Mouse (Mus musculus): ENCODE measurements around the gene Phactr1. TPM values are rescaled to one million over a fixed set of nuclear protein-coding genes. Genes with fewer than 3 reads are reported as not detected.

Phactr1 gene
- polyA plus RNA-seq, 1 experiment from 2014 or later, result 6.8 TPM

DNA sequence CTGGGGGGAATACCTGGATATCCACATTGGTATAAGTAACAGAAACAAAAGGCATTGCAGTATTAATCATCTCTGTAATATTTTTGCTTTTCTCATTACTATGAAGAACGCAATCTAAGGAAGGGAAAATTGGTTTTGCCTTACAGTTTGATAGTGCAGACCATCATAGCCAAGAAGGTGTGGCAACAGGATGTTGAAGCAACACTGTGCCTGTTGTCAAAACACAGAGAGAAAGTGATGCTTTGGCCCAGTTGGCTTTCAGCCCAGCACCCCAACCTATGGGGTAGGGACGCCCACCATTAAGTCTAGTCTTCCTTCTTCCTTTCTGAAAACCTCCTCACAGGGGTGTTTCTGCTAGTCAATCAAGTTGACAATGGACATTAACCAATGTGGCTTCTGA, 294.1 kb downstream of the Phactr1 start:
- H3K9me3 ChIP-seq (ENCODE audit: control insufficient read depth), result no peaks in the 10 kb centered on the region
- WGBS, result 86% methylated on average over 2 of the region's 2 CpGs

DNA sequence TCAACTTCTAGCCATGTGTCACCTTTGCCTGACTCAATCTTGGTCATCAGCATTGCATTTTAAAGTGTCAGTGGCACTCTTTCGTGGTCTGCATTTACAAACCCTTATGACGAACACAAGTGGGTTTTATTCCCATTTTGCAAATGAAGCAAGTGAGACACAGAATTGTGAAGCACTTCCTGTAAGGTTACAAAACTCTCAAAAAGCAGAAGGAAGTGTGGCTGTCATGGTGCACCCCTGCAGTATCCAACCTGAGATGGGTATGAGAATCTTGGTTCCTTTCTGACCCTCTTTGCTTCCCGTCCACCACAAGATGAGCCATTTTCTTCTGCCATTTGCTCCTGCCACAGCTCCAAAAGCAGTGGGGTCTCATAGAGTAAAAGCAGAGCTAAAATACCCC, 295.7 kb downstream of the Phactr1 start:
- Histone ChIP-seq H3K36me3 (ENCODE audit: control insufficient read depth, insufficient read depth) (no peaks in the 10 kb centered on the region), H3K4me2 (replicated peaks; ENCODE audit: low read depth) (no peak overlapping the region), H3K27me3 (replicated peaks; ENCODE audit: control insufficient read depth, insufficient read depth, low read length) (no peaks in the 10 kb centered on the region), H3K27ac (ENCODE audit: low read depth, low read length) (no peak overlapping the region), H3K9ac (ENCODE audit: low read depth, low read length) (no peak overlapping the region), H3K9me3 (ENCODE audit: control insufficient read depth) (no peaks in the 10 kb centered on the region), H3K4me1 (replicated peaks; ENCODE audit: control insufficient read depth, insufficient read depth, low read length) (no peaks in the 10 kb centered on the region), H3K4me3 (ENCODE audit: low read depth, low read length) (no peak overlapping the region)
- TF ChIP-seq CTCF (IDR thresholded peaks at IDR 0.05; ENCODE audit: low read depth), result no peak
- WGBS, result 86% methylated on average over 3 of the region's 3 CpGs
- no peak for ATAC-seq

More for the DNA sequence above, 294.1 kb downstream of the Phactr1 start:
- no peaks in the 10 kb centered on the region for H3K27me3 ChIP-seq (replicated peaks; ENCODE audit: control insufficient read depth, insufficient read depth, low read length)
- no peak overlapping the region for H3K27ac ChIP-seq (ENCODE audit: low read depth, low read length)
- no peak for ATAC-seq
- H3K36me3 ChIP-seq (ENCODE audit: control insufficient read depth, insufficient read depth), result no peaks in the 10 kb centered on the region
- H3K4me3 ChIP-seq (ENCODE audit: low read depth, low read length), result no peak overlapping the region
- no peak for TF ChIP-seq CTCF (IDR thresholded peaks at IDR 0.05; ENCODE audit: low read depth)
- H3K4me2 ChIP-seq (replicated peaks; ENCODE audit: low read depth), result no peak overlapping the region
- no peaks in the 10 kb centered on the region for H3K4me1 ChIP-seq (replicated peaks; ENCODE audit: control insufficient read depth, insufficient read depth, low read length)
- no peak overlapping the region for H3K9ac ChIP-seq (ENCODE audit: low read depth, low read length)

DNA sequence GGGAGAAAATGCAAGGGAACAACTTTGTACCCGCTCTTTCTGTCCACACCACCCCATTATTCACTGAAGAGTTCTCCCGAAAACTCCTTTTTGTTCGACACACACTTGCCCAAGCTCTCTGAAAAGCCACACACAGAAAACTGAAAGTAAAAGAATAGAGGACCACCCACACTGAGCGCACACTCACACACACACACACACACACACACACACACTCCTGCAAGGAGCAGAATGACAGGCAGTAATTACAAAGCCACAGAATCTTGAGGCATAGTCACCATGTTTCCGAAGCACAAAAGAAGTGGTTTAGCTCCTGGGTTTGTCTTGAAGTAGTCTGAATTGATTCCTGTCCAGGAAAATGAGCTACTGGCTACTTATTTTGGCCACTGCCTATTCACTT, 296.5 kb downstream of the Phactr1 start:
- Histone ChIP-seq H3K27me3 (replicated peaks; ENCODE audit: control insufficient read depth, insufficient read depth, low read length) (no peaks in the 10 kb centered on the region), H3K9ac (ENCODE audit: low read depth, low read length) (no peak overlapping the region), H3K36me3 (ENCODE audit: control insufficient read depth, insufficient read depth) (no peaks in the 10 kb centered on the region), H3K9me3 (ENCODE audit: control insufficient read depth) (no peaks in the 10 kb centered on the region), H3K4me2 (replicated peaks; ENCODE audit: low read depth) (no peak overlapping the region), H3K4me1 (replicated peaks; ENCODE audit: control insufficient read depth, insufficient read depth, low read length) (no peaks in the 10 kb centered on the region), H3K4me3 (ENCODE audit: low read depth, low read length) (no peak overlapping the region), H3K27ac (ENCODE audit: low read depth, low read length) (no peak overlapping the region)
- no peak for ATAC-seq
- WGBS, result 82% methylated on average over 5 of the region's 5 CpGs
- no peak for TF ChIP-seq CTCF (IDR thresholded peaks at IDR 0.05; ENCODE audit: low read depth)

DNA sequence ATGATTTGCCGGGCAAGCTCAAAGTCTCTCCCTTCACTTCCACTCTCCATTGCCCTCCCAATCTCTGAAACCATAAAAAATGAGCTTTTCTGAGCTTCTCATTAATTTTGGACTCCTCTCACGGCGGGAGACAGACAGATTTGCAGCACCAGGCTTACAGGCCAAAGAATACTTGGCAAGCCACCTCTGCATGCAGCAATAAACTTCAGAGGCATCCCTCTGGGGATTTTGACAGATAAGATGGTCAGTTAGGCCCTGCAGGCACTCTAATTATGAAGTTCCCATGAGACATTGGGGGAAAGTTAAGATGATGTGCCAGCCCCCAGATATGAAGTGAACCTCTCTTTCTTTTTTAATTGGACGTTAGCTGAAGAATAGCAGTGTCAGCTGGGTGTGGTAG, 300.2 kb downstream of the Phactr1 start:
- Histone ChIP-seq H3K4me1 (replicated peaks; ENCODE audit: control insufficient read depth, insufficient read depth, low read length) (no peaks in the 10 kb centered on the region), H3K4me2 (replicated peaks; ENCODE audit: low read depth) (no peak overlapping the region), H3K27ac (ENCODE audit: low read depth, low read length) (no peak overlapping the region), H3K4me3 (ENCODE audit: low read depth, low read length) (no peak overlapping the region), H3K27me3 (replicated peaks; ENCODE audit: control insufficient read depth, insufficient read depth, low read length) (no peaks in the 10 kb centered on the region), H3K9me3 (ENCODE audit: control insufficient read depth) (no peaks in the 10 kb centered on the region), H3K36me3 (ENCODE audit: control insufficient read depth, insufficient read depth) (no peaks in the 10 kb centered on the region), H3K9ac (ENCODE audit: low read depth, low read length) (no peak overlapping the region)
- TF ChIP-seq CTCF (IDR thresholded peaks at IDR 0.05; ENCODE audit: low read depth), result no peak
- 67% methylated on average over 4 of the region's 4 CpGs for WGBS
- no peak for ATAC-seq

DNA sequence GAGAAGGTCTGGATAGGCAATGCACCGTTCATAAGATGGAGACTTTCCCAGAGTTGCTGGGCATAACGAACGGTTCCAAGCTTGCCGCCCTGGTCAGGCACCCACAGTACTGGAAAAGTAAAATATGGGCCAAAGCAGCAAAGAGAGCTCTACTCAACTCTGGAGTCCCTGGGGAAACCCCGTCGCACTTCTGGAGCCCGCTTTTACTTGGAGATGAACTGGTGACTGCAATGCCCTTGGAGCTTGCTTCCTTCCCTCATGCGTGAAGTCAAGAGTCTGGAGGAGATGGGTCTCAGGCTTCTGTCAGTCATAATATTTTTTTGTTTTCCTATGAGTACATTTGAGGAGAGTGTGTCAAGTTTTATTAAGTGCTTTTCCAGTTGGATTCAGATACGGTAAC, 302.2 kb downstream of the Phactr1 start:
- H3K4me3 ChIP-seq (ENCODE audit: low read depth, low read length), result no peak overlapping the region
- no peaks in the 10 kb centered on the region for H3K27me3 ChIP-seq (replicated peaks; ENCODE audit: control insufficient read depth, insufficient read depth, low read length)
- no peaks in the 10 kb centered on the region for H3K4me1 ChIP-seq (replicated peaks; ENCODE audit: control insufficient read depth, insufficient read depth, low read length)
- no peak for TF ChIP-seq CTCF (IDR thresholded peaks at IDR 0.05; ENCODE audit: low read depth)
- ATAC-seq, result no peak
- H3K9ac ChIP-seq (ENCODE audit: low read depth, low read length), result no peak overlapping the region
- H3K4me2 ChIP-seq (replicated peaks; ENCODE audit: low read depth), result no peak overlapping the region
- 91% methylated on average over 9 of the region's 9 CpGs for WGBS
- H3K36me3 ChIP-seq (ENCODE audit: control insufficient read depth, insufficient read depth), result no peaks in the 10 kb centered on the region
- H3K27ac ChIP-seq (ENCODE audit: low read depth, low read length), result no peak overlapping the region
- H3K9me3 ChIP-seq (ENCODE audit: control insufficient read depth), result no peaks in the 10 kb centered on the region

DNA sequence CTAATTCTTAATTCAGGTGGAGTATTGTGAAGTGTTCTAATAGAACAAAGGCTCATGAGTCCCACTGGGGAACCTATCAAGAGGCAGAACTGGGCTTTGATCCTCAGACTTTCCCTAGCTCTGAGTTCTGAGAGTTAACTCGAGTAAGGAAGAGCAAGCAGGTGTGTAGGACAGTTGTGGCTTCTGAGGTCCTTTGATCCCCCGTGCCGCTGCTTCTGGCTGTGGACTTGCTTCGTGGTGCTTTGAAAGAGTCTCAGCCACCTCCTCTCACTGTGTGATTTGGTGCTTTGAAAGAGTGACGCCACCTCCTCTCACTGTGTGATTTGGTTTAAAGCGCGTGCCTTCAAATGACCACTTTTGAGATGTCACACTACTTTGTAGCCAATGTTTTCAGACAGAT, 305.4 kb downstream of the Phactr1 start:
- no peak for TF ChIP-seq CTCF (IDR thresholded peaks at IDR 0.05; ENCODE audit: low read depth)
- 78% methylated on average over 7 of the region's 7 CpGs for WGBS
- no peak for ATAC-seq

DNA sequence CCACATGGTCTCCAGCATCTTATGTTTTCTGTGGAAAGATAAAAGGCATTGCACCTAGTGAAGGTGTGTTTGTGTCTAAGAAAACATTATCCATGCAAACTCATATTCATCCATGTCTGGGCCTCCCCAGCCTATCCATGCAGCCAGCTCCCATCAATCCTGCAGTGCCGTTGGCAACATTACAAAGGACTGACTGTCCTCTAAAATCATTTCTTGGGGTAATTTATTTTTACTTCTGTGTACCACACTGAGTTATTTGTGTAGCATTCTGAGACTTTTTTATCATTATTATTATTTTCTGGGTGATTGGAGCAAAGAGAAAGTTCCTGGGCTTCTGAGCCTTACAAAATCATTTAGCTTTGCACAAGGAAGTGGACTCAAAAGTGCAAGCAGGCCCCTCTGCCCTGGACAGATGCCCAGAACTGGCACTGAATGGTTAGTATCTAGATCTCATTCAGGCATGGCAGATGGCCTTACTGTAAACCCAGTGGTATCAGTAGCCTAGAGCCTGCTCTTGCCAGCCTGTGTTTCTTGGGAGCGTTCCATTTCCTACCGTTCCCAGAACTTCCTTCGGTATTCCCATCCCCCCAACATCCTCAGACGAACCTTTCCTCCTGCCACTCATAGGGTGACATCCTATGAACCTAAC, 307.6 kb downstream of the Phactr1 start:
- no peak for TF ChIP-seq CTCF (IDR thresholded peaks at IDR 0.05; ENCODE audit: low read depth)
- no peaks in the 10 kb centered on the region for H3K36me3 ChIP-seq (ENCODE audit: control insufficient read depth, insufficient read depth)
- ATAC-seq, result no peak
- H3K4me3 ChIP-seq (ENCODE audit: low read depth, low read length), result no peak overlapping the region
- H3K27ac ChIP-seq (ENCODE audit: low read depth, low read length), result no peak overlapping the region
- 73% methylated on average over 5 of the region's 5 CpGs for WGBS
- H3K9ac ChIP-seq (ENCODE audit: low read depth, low read length), result no peak overlapping the region
- no peaks in the 10 kb centered on the region for H3K27me3 ChIP-seq (replicated peaks; ENCODE audit: control insufficient read depth, insufficient read depth, low read length)
- H3K4me1 ChIP-seq (replicated peaks; ENCODE audit: control insufficient read depth, insufficient read depth, low read length), result no peaks in the 10 kb centered on the region
- no peaks in the 10 kb centered on the region for H3K9me3 ChIP-seq (ENCODE audit: control insufficient read depth)
- no peak overlapping the region for H3K4me2 ChIP-seq (replicated peaks; ENCODE audit: low read depth)

More for the DNA sequence above, 305.4 kb downstream of the Phactr1 start:
- Histone ChIP-seq H3K27me3 (replicated peaks; ENCODE audit: control insufficient read depth, insufficient read depth, low read length) (no peaks in the 10 kb centered on the region), H3K9me3 (ENCODE audit: control insufficient read depth) (no peaks in the 10 kb centered on the region), H3K36me3 (ENCODE audit: control insufficient read depth, insufficient read depth) (no peaks in the 10 kb centered on the region), H3K27ac (ENCODE audit: low read depth, low read length) (no peak overlapping the region), H3K4me3 (ENCODE audit: low read depth, low read length) (no peak overlapping the region), H3K4me1 (replicated peaks; ENCODE audit: control insufficient read depth, insufficient read depth, low read length) (no peaks in the 10 kb centered on the region), H3K4me2 (replicated peaks; ENCODE audit: low read depth) (no peak overlapping the region), H3K9ac (ENCODE audit: low read depth, low read length) (no peak overlapping the region)

Measured in intestine, postnatal 0 days (tissue).